In genomic region chr11:75568115-75568511, GRCm38 (mm10) we compare ENCODE assay signal across 27 mouse cellular contexts. TPM values are rescaled to one million over a fixed set of nuclear protein-coding genes. Genes with fewer than 3 reads are reported as not detected.
DNase-seq lines count a peak whose midpoint lies in the region; ATAC-seq and TF ChIP-seq lines count a peak whose summit lies in the region.
"Had no signal": no experiment of that assay in that cellular context is flagged by ENCODE, and none has a peak within 500 bp of the region (broad histone marks: within the 10 kb centered on the region; RNA-seq: fewer than 3 reads in every experiment).

No protein-coding gene starts in this region.

- TF ChIP-seq CTCF in cerebellum, adult 2 months (IDR thresholded peaks at IDR 0.05; ENCODE audit: borderline replicate concordance, insufficient read depth, low read depth, low read length), result no peak

- DNase-seq in cerebellum, adult 2 months, result no peak
- no peak for DNase-seq in cerebellum, adult 8-10 months
- DNase-seq in heart, adult 18-20 months, result no peak
- DNase-seq in neural tube, embryonic 11.5 days (ENCODE audit: low spot score), result peak; percentile 2
- DNase-seq in retina, embryonic 14.5 days (ENCODE audit: low spot score), result no peak
- no peak for DNase-seq in yolk sac, embryonic 10.5 days (ENCODE audit: low spot score)
- DNase-seq: adrenal gland, postnatal 25 days; embryo, embryonic 11 days; gastrocnemius, postnatal 14 days; heart, adult 2 months; heart, postnatal 36 days; layer of hippocampus, postnatal 36 days; liver, embryonic 13.5 days; lung, postnatal 14 days; right cerebral cortex, postnatal 14 days; spleen, adult 18-20 months; thymus, postnatal 14 days had no signal

- no peak overlapping the region for H3K4me3 ChIP-seq in cerebellum, adult 2 months (replicated peaks; ENCODE audit: insufficient read depth, low read depth, low read length)
- H3K4me3 ChIP-seq in heart, embryonic 13.5 days, result no peak overlapping the region
- H3K4me3 ChIP-seq in neural tube, embryonic 11.5 days (ENCODE audit: low read depth, low read length), result no peak overlapping the region
- no peak overlapping the region for H3K4me3 ChIP-seq in neural tube, embryonic 15.5 days (replicated peaks)
- H3K4me3 ChIP-seq: embryonic facial prominence, embryonic 15.5 days; forebrain, embryonic 15.5 days; heart, adult 2 months; heart, embryonic 15.5 days; liver, embryonic 13.5 days; midbrain, embryonic 12.5 days had no signal

- H3K36me3 ChIP-seq in heart, embryonic 13.5 days, result peaks cover 8% of the 10 kb centered on the region; the same call in 1 of the 2 replicates
- no peaks in the 10 kb centered on the region; the same call in 1 of the 2 replicates for H3K36me3 ChIP-seq in neural tube, embryonic 11.5 days (ENCODE audit: control insufficient read depth, insufficient read depth, low read length)
- peaks cover 69% of the 10 kb centered on the region for H3K36me3 ChIP-seq in neural tube, embryonic 15.5 days
- H3K36me3 ChIP-seq: embryonic facial prominence, embryonic 15.5 days; heart, embryonic 15.5 days; liver, embryonic 13.5 days had no signal

- 0 out of 2 replicates have a peak overlapping the region, but pooled peaks have one; percentile 8 for H3K9ac ChIP-seq in heart, embryonic 13.5 days
- no peak overlapping the region for H3K9ac ChIP-seq in neural tube, embryonic 11.5 days (ENCODE audit: low read length)
- H3K9ac ChIP-seq in neural tube, embryonic 15.5 days (replicated peaks), result no peak overlapping the region
- H3K9ac ChIP-seq: embryonic facial prominence, embryonic 15.5 days; forebrain, embryonic 15.5 days; heart, embryonic 15.5 days; hindbrain, embryonic 14.5 days; liver, embryonic 13.5 days; midbrain, embryonic 12.5 days had no signal

- peaks cover 85% of the 10 kb centered on the region for H3K4me1 ChIP-seq in cerebellum, adult 2 months (ENCODE audit: control insufficient read depth, insufficient read depth, low read length)
- peaks cover 62% of the 10 kb centered on the region for H3K4me1 ChIP-seq in heart, embryonic 13.5 days
- peaks cover 10% of the 10 kb centered on the region for H3K4me1 ChIP-seq in neural tube, embryonic 11.5 days (ENCODE audit: control insufficient read depth, insufficient read depth, low read length)
- H3K4me1 ChIP-seq in neural tube, embryonic 15.5 days, result peaks cover 21% of the 10 kb centered on the region

- 61% methylated on average over 6 of the region's 6 CpGs for WGBS in cerebellum, adult 2 months
- WGBS in heart, embryonic 13.5 days, result 70% methylated on average over 6 of the region's 6 CpGs
- WGBS in neural tube, embryonic 11.5 days, result 93% methylated on average over 6 of the region's 6 CpGs
- WGBS in neural tube, embryonic 15.5 days, result 90% methylated on average over 6 of the region's 6 CpGs

- TF ChIP-seq POLR2A in cerebellum, adult 2 months (IDR thresholded peaks at IDR 0.05; ENCODE audit: borderline replicate concordance, insufficient read depth, low read length), result no peak

- no peak overlapping the region for H3K4me2 ChIP-seq in heart, embryonic 13.5 days
- no peak overlapping the region for H3K4me2 ChIP-seq in neural tube, embryonic 11.5 days (ENCODE audit: low read depth)
- no peak overlapping the region for H3K4me2 ChIP-seq in neural tube, embryonic 15.5 days
- H3K4me2 ChIP-seq: embryonic facial prominence, embryonic 15.5 days; forebrain, embryonic 15.5 days; heart, embryonic 15.5 days; hindbrain, embryonic 14.5 days; liver, embryonic 13.5 days; midbrain, embryonic 12.5 days had no signal

- ATAC-seq in heart, embryonic 13.5 days (ENCODE audit: extremely low read depth, insufficient number of reproducible peaks, low FRiP score, low TSS enrichment), result no peak
- no peak for ATAC-seq in neural tube, embryonic 11.5 days (ENCODE audit: insufficient read depth, low FRiP score, low TSS enrichment)
- no peak for ATAC-seq in neural tube, embryonic 15.5 days (ENCODE audit: low FRiP score)
- ATAC-seq: CD4-positive, CD25-positive, alpha-beta regulatory T cell, adult 4 months; forebrain, embryonic 15.5 days; inflammation-experienced regulatory T-cells, adult 6 months had no signal

- H3K9me3 ChIP-seq in heart, embryonic 13.5 days, result no peaks in the 10 kb centered on the region
- no peaks in the 10 kb centered on the region for H3K9me3 ChIP-seq in neural tube, embryonic 11.5 days (ENCODE audit: control insufficient read depth, low read length)
- H3K9me3 ChIP-seq in neural tube, embryonic 15.5 days (replicated peaks), result no peaks in the 10 kb centered on the region
- H3K9me3 ChIP-seq: embryonic facial prominence, embryonic 15.5 days; forebrain, embryonic 15.5 days; heart, embryonic 15.5 days; liver, embryonic 13.5 days; midbrain, embryonic 12.5 days had no signal

- peak overlapping the region; percentile 61 for H3K27ac ChIP-seq in cerebellum, adult 2 months (ENCODE audit: insufficient read depth, low read length)
- no peak overlapping the region for H3K27ac ChIP-seq in heart, embryonic 13.5 days (replicated peaks)
- H3K27ac ChIP-seq in neural tube, embryonic 11.5 days (ENCODE audit: low read depth, low read length), result no peak overlapping the region
- no peak overlapping the region for H3K27ac ChIP-seq in neural tube, embryonic 15.5 days (replicated peaks)
- H3K27ac ChIP-seq: embryonic facial prominence, embryonic 15.5 days; forebrain, embryonic 15.5 days; heart, adult 2 months; heart, embryonic 15.5 days; hindbrain, embryonic 14.5 days; kidney, postnatal 0 days; liver, embryonic 13.5 days; midbrain, embryonic 12.5 days had no signal

- no peaks in the 10 kb centered on the region for H3K27me3 ChIP-seq in cerebellum, adult 2 months (ENCODE audit: control insufficient read depth, insufficient read depth, low read length)
- peaks cover 48% of the 10 kb centered on the region for H3K27me3 ChIP-seq in heart, embryonic 13.5 days (replicated peaks)
- no peaks in the 10 kb centered on the region for H3K27me3 ChIP-seq in neural tube, embryonic 11.5 days (ENCODE audit: control insufficient read depth, insufficient read depth, low read length)
- H3K27me3 ChIP-seq in neural tube, embryonic 15.5 days (replicated peaks), result no peaks in the 10 kb centered on the region
- H3K27me3 ChIP-seq: embryonic facial prominence, embryonic 15.5 days; forebrain, embryonic 15.5 days; midbrain, embryonic 12.5 days had no signal

RNA-seq across cellular contexts. Expression of gene Pitpna, which starts 19.8 kb away (rescaled TPM):
- polyA plus RNA-seq in cerebellum, adult 2 months (2012; rRNA removed), result 295 and 319 TPM in 2 replicates
- polyA plus RNA-seq in heart, embryonic 13.5 days (2015; fragmentation: Nextera tagmentation; extraction: Ambion mirVana), result 54.4 and 56.7 TPM in 2 replicates
- total RNA-seq in heart, adult 18-20 months (2021), result 100 to 1,000 TPM in 1 of 2 experiments, 10 to 100 TPM in 1; 98.2 to 107 TPM
- polyA plus RNA-seq in neural tube, embryonic 11.5 days (2014; fragmentation: Nextera tagmentation; extraction: Ambion mirVana), result 90.5 TPM in 2 replicates
- polyA plus RNA-seq in neural tube, embryonic 15.5 days (2015; fragmentation: Nextera tagmentation; extraction: Ambion mirVana), result 113 and 117 TPM in 2 replicates

RNA-seq across cellular contexts. Expression of gene Slc43a2, which starts 36.6 kb away (rescaled TPM):
- polyA plus RNA-seq in cerebellum, adult 2 months (2012; rRNA removed), result 57.4 and 67.1 TPM in 2 replicates
- polyA plus RNA-seq in heart, embryonic 13.5 days (2015; fragmentation: Nextera tagmentation; extraction: Ambion mirVana), result 3.2 and 3.6 TPM in 2 replicates
- total RNA-seq in heart, adult 18-20 months (2021), result 10 to 100 TPM; 16.2 to 17.3 TPM
- polyA plus RNA-seq in neural tube, embryonic 11.5 days (2014; fragmentation: Nextera tagmentation; extraction: Ambion mirVana), result 5.6 and 6.6 TPM in 2 replicates
- polyA plus RNA-seq in neural tube, embryonic 15.5 days (2015; fragmentation: Nextera tagmentation; extraction: Ambion mirVana), result 15.7 and 15.8 TPM in 2 replicates

RNA-seq across cellular contexts. Expression of gene Scarf1, which starts 54.8 kb away (rescaled TPM):
- 3.3 and 3.4 TPM in 2 replicates for polyA plus RNA-seq in cerebellum, adult 2 months (2012; rRNA removed)
- polyA plus RNA-seq in heart, embryonic 13.5 days (2015; fragmentation: Nextera tagmentation; extraction: Ambion mirVana), result 12.9 and 13.2 TPM in 2 replicates
- total RNA-seq in heart, adult 18-20 months (2021), result 1 to 10 TPM; 6.6 to 6.8 TPM
- 4.4 and 4.8 TPM in 2 replicates for polyA plus RNA-seq in neural tube, embryonic 11.5 days (2014; fragmentation: Nextera tagmentation; extraction: Ambion mirVana)
- 3.9 and 4.7 TPM in 2 replicates for polyA plus RNA-seq in neural tube, embryonic 15.5 days (2015; fragmentation: Nextera tagmentation; extraction: Ambion mirVana)

RNA-seq across cellular contexts. Expression of gene Rilp, which starts 58.2 kb away (rescaled TPM):
- 5.4 and 5.7 TPM in 2 replicates for polyA plus RNA-seq in cerebellum, adult 2 months (2012; rRNA removed)
- 3.4 TPM in 2 replicates for polyA plus RNA-seq in heart, embryonic 13.5 days (2015; fragmentation: Nextera tagmentation; extraction: Ambion mirVana)
- total RNA-seq in heart, adult 18-20 months (2021), result 10 to 100 TPM; 46.5 to 48.2 TPM
- 0.50 and 0.56 TPM in 2 replicates for polyA plus RNA-seq in neural tube, embryonic 11.5 days (2014; fragmentation: Nextera tagmentation; extraction: Ambion mirVana)
- polyA plus RNA-seq in neural tube, embryonic 15.5 days (2015; fragmentation: Nextera tagmentation; extraction: Ambion mirVana), result 2.8 and 3.1 TPM in 2 replicates
- polyA plus RNA-seq: inflammation-experienced regulatory T-cells, adult 6 months had no signal
